Mouse (Mus musculus): ENCODE results near the gene Jak1.

GRCm38 (mm10) chr4:101270734-101271133, 5.7 kb upstream of the Jak1 start:
- TF ChIP-seq CTCF (IDR thresholded peaks at IDR 0.05; ENCODE audit: low read depth, low read length) (no peak), POLR2A (IDR thresholded peaks at IDR 0.05; ENCODE audit: insufficient read depth, low read length) (no peak)
